Mouse (Mus musculus): ENCODE results near the gene Map3k20. TPM values are rescaled to one million over a fixed set of nuclear protein-coding genes. Genes with fewer than 3 reads are reported as not detected.

Map3k20 gene
- polyA plus RNA-seq, 1 experiment = 54.3 TPM

GRCm38 (mm10) chr2:72321591-72321990 is 36.2 kb downstream of the Map3k20 start:
- DNase-seq (ENCODE audit: low spot score) = no peak

- DNase-seq (ENCODE audit: low spot score) = no peak
Observed at GRCm38 (mm10) chr2:72322681-72323353, 37.4 kb downstream of the Map3k20 start.

- no peak for DNase-seq (ENCODE audit: low spot score)
Observed at GRCm38 (mm10) chr2:72324436-72324835, 39.0 kb downstream of the Map3k20 start.

DNA sequence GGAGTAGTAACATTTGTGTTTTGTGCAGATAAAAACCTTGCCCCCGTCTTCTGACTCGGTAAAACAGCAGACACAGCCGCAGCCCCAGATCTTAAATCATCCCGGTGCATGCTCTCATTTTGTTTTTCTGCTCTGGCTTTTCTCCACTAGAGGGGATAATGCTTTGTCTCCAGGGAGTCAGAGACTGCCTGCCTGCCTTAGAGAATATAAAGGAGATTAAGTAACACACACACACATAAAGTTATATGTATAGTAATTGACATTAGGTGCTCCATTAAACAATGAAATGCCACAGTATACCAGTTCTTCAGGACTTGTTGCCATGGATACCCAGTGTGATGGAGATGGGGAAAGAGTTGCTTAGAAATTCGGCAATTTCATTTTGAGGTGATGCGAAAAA is 41.1 kb downstream of the Map3k20 start:
- DNase-seq (ENCODE audit: low spot score) = no peak

DNA sequence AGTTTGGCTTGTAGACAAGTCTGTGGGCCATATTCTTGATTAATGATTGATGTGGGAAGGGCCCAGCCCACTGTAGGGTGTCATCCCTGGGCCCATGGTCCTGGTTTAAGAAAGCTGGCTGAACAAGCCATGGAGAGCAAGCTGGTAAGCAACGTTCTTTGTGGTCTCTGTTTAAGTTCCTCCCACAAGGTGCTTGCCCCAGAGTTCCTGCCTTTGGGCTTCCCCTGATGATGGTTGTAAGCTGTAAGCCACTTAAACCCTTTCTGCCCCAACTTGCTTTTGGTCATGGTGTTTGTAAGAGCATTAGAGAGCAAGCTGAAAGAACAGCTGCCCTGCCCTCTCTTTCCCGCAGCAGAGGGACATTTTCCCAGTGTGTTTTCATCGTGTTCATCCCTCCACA is 43.0 kb downstream of the Map3k20 start:
- no peak for DNase-seq (ENCODE audit: low spot score)

DNA sequence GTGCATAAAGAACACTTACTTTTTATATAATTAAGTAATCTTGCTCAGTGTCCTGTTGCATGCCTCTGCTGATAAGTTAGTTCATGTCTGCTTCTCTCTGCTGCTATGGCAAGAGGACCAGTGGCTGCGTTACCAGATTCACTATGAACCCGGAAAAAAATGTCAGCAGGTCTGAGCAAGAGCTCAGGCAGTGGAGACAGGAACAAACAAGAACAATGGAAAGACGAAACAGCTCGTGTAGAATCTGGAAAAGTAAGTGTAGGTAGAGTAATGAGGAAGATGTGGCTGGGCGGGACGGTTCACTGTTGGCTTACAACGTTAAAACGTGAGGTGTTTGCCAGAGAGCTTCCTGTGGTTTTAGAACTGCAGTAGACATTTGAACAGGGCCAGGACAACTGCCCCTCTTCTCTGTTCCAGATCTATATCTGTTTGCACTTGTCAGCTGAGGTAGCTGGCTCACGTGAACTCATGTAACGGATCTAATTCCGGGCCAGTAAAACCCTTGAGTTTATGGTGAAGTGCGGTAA is 45.6 kb downstream of the Map3k20 start:
- DNase-seq (ENCODE audit: low spot score) = no peak

DNA sequence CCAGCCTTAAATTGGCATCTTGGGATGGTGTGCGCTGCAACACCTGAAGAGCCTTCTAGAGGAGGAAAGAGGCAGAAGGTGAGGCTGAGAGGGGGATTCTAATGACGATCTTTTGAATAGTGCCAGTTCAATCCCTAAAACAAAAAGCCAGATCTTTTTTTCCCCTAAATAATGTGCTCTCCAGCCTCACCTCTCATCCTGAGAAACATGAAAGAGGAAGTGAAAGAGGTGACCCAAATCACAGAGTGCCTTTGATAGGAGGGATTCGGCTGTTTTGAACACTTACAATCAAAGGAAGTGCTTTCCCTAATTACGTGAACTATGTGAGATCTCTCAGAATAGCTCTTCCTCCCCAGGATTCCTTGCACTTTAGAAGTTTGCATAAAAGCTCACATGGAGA is 46.6 kb downstream of the Map3k20 start:
- no peak for DNase-seq (ENCODE audit: low spot score)

- no peak for DNase-seq (ENCODE audit: low spot score)
Observed at GRCm38 (mm10) chr2:72333210-72333609, 47.8 kb downstream of the Map3k20 start.

- no peak for DNase-seq (ENCODE audit: low spot score)
Observed at GRCm38 (mm10) chr2:72336840-72337239, 51.4 kb downstream of the Map3k20 start.

GRCm38 (mm10) chr2:72345281-72345680 is 59.8 kb downstream of the Map3k20 start:
- DNase-seq (ENCODE audit: low spot score) = no peak

DNA sequence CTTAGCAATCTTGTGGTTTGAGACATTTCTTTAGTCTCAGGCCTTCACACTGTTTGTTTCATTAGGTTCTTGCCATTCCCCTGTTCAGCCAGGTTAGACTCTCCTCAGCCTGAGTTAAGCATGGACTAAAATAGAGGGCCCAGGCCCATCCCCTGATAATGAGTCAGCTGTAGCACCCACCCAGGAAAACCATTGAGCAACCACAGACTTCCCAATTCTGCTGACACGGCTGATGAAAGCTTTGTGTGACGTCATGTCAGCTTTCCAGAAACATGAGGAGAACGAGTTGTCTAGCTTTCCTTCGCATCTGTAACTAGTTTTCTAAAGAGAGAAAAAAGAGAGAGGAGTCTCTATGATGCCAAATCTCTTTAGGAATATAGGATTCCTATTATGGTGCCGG is 65.9 kb downstream of the Map3k20 start:
- no peak for DNase-seq (ENCODE audit: low spot score)

- no peak for DNase-seq (ENCODE audit: low spot score)
Observed at GRCm38 (mm10) chr2:72351776-72352175, 66.3 kb downstream of the Map3k20 start.

- DNase-seq (ENCODE audit: low spot score) = no peak
Observed at GRCm38 (mm10) chr2:72352756-72353155, 67.3 kb downstream of the Map3k20 start.

- no peak for DNase-seq (ENCODE audit: low spot score)
Observed at GRCm38 (mm10) chr2:72356471-72356870, 71.0 kb downstream of the Map3k20 start.

- no peak for DNase-seq (ENCODE audit: low spot score)
Observed at GRCm38 (mm10) chr2:72361572-72361971, 76.1 kb downstream of the Map3k20 start.

DNA sequence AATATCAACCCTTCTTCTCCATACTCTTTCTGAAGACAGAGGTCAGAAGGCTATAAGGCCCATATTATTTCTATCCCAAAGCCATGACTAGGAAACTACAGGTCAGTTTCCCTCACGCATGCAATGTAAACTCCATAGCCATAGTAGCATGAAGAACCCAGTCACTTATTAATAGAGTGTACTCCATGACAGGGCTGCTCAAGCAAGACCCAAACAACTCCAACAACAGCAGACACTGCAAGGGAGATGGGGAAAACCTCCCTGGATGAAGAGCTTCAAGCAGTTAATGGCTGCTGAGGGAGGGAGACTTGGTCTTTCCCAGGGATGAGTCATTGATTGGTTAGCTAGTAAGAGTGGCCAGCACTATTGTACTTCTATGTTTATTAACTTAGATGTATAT is 78.0 kb downstream of the Map3k20 start:
- no peak for DNase-seq (ENCODE audit: low spot score)

- DNase-seq (ENCODE audit: low spot score) = no peak
Observed at GRCm38 (mm10) chr2:72365930-72366329, 80.5 kb downstream of the Map3k20 start.

GRCm38 (mm10) chr2:72366503-72366902 is 81.1 kb downstream of the Map3k20 start:
- DNase-seq (ENCODE audit: low spot score) = no peak

GRCm38 (mm10) chr2:72367850-72368249 is 82.4 kb downstream of the Map3k20 start:
- no peak for DNase-seq (ENCODE audit: low spot score)

DNA sequence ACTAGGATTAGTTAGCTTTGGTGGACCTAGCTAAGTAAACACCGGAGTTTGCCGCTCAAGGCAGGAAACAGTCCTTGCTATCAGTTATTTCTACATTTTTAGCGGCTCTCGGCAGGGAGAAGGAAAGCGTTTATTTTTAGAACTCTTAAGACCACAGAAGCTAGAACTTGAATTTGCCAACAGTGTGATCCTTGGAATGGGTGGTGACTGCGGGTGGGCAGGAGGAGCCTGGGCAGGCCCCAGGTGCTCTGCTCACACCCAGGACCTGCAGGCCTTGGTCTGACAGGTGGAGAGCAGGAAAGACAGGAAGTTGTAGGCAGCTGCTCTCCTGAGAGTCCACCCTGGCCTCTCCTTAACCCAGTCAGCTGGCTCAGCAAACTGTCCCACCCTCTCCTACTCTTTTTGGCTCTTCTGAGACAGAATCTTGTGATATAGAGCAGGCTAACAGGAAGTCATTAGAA is 83.7 kb downstream of the Map3k20 start:
- no peak for DNase-seq (ENCODE audit: low spot score)

- no peak for DNase-seq (ENCODE audit: low spot score)
Observed at GRCm38 (mm10) chr2:72372136-72372535, 86.7 kb downstream of the Map3k20 start.

GRCm38 (mm10) chr2:72374076-72374475 is 88.6 kb downstream of the Map3k20 start:
- DNase-seq (ENCODE audit: low spot score) = no peak

DNA sequence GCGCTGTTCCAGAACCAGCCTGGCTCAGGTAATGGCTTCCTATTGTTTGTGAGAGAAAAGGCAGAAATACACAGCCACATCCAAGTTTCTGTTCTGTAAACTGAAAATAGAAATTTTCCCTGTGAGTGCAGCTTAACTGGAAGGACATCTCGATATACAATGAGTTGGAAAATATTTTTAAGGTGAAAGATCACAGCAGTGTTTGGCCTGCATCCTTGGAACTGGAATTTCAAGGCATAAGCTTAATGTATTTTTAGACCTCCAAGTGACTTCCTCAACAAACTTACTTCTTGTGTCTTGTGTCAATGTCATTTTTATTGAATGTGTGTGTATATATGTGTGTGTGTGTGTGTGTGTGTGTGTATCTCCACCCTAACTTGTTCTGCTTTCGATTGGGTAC is 90.4 kb downstream of the Map3k20 start:
- DNase-seq (ENCODE audit: low spot score) = no peak

DNA sequence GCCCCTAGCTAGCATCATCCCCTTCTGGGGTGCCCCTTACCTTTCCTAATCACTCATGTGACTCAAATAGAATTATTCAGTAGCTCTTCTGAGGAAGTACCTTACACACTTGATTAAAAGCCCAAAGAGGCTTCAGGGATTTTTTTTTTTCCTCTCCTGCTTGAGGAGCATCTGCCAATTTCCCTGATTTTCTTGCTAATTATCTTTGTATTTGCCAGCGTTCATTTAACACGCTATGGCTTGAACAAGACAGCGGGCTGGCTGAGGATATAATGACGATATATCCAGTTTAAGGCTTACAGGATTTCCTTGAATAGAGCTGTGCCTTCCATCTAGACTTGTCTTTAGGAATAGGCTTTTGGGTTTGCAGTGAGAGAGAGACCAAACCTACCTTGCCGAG is 91.5 kb downstream of the Map3k20 start:
- no peak for DNase-seq (ENCODE audit: low spot score)

Measured in urinary bladder, adult 2 months (tissue).